Mouse (Mus musculus) CH12.LX (cell line): ENCODE results near the gene Fam196a. TPM values are rescaled to one million over a fixed set of nuclear protein-coding genes. Genes with fewer than 3 reads are reported as not detected.

Experiments used
- DNase-seq: peaks from one replicate; pipeline ENCODE4 v3.0.0-alpha.2; 2013; ENCODE audit errors: extremely low read depth
- H3K27ac ChIP-seq: 2 replicates; pipeline ENCODE4 v1.5.1; 2012; ENCODE audit warnings: low read depth, mild to moderate bottlenecking, control low read depth, moderate library complexity; ENCODE audit not compliant: insufficient read depth
- H3K27me3 ChIP-seq: replicated peaks from 2 replicates; pipeline ENCODE3; 2012; ENCODE audit warnings: inconsistent platforms
- H3K36me3 ChIP-seq, 2 experiments: replicated peaks in 1 of 2; 2 replicates each; pipeline versions ENCODE3 to v1.6.1; 2012; ENCODE audit warnings: inconsistent platforms in 1 of 2, low read length in 1 of 2, mild to moderate bottlenecking in 1 of 2, mixed read lengths in 1 of 2, moderate library complexity in 1 of 2; ENCODE audit not compliant: control insufficient read depth in 1 of 2, insufficient read depth in 1 of 2
- H3K4me1 ChIP-seq, 2 experiments: 2 replicates each; pipeline ENCODE4 v1.6.1; 2012; ENCODE audit warnings: inconsistent platforms in 1 of 2, moderate library complexity in 1 of 2; ENCODE audit not compliant: insufficient read depth in 2 of 2, control insufficient read depth in 1 of 2
- H3K4me2 ChIP-seq: 2 replicates; pipeline ENCODE4 v1.6.1; 2012; ENCODE audit warnings: low read depth, mild to moderate bottlenecking, control low read depth; ENCODE audit not compliant: poor library complexity, insufficient read depth, severe bottlenecking
- H3K4me3 ChIP-seq, 3 experiments: fragments of 150-350 bp in 1 of 3; sonication (generic) in 1 of 3; replicated peaks in 1 of 3; 2 replicates each; pipeline versions ENCODE3 to v1.5.1; 2011 to 2012; ENCODE audit warnings: low read depth in 2 of 3, low read length in 2 of 3, mild to moderate bottlenecking in 2 of 3, moderate library complexity in 2 of 3, control low read depth in 1 of 3, improper control_type of control experiment in 1 of 3, inconsistent platforms in 1 of 3, mixed read lengths in 1 of 3; ENCODE audit not compliant: poor library complexity in 1 of 3
- H3K79me2 ChIP-seq: replicated peaks from 2 replicates; pipeline ENCODE4 v1.6.1; 2012; ENCODE audit warnings: mild to moderate bottlenecking, moderate library complexity; ENCODE audit not compliant: control insufficient read depth, poor library complexity, insufficient read depth, severe bottlenecking; ENCODE audit errors: extremely low read depth
- H3K9ac ChIP-seq: 2 replicates; pipeline ENCODE4 v1.6.1; 2012; ENCODE audit warnings: low read depth, mild to moderate bottlenecking, control low read depth, moderate library complexity; ENCODE audit not compliant: insufficient read depth
- H3K9me3 ChIP-seq: replicated peaks from 2 replicates; pipeline ENCODE3; 2012; ENCODE audit warnings: low read length, inconsistent platforms, mixed read lengths
- BHLHE40 ChIP-seq: IDR thresholded peaks from 2 replicates; pipeline ENCODE4 v1.6.1; 2011; ENCODE audit warnings: mild to moderate bottlenecking, low read depth, low read length, improper control_type of control experiment
- CHD1 ChIP-seq: IDR thresholded peaks from 2 replicates; pipeline ENCODE4 v1.6.1; 2012; ENCODE audit warnings: low read depth, low read length, improper control_type of control experiment, inconsistent platforms
- CHD2 ChIP-seq: IDR thresholded peaks from 2 replicates; pipeline ENCODE4 v1.6.1; 2011; ENCODE audit warnings: low read length, improper control_type of control experiment
- CTCF ChIP-seq, 2 experiments: IDR thresholded peaks in 1 of 2; conservative IDR thresholded peaks in 1 of 2; 2 replicates each; pipeline ENCODE4 v1.5.1; 2011 to 2012; ENCODE audit warnings: low read depth in 2 of 2, low read length in 2 of 2, improper control_type of control experiment in 1 of 2, inconsistent platforms in 1 of 2, mild to moderate bottlenecking in 1 of 2, moderate library complexity in 1 of 2
- E2F4 ChIP-seq: IDR thresholded peaks from 2 replicates; pipeline ENCODE4 v1.6.1; 2011; ENCODE audit warnings: low read depth, low read length, improper control_type of control experiment; ENCODE audit not compliant: insufficient replicate concordance
- ETS1 ChIP-seq: conservative IDR thresholded peaks from 2 replicates; pipeline ENCODE4 v1.6.1; 2012; ENCODE audit warnings: low read depth, mild to moderate bottlenecking, inconsistent platforms, low read length, improper control_type of control experiment, moderate library complexity
- IRF4 ChIP-seq: IDR thresholded peaks from 2 replicates; pipeline ENCODE4 v1.6.1; 2014; ENCODE audit warnings: low read depth, mild to moderate bottlenecking, inconsistent platforms, low read length, improper control_type of control experiment
- KAT2A ChIP-seq: IDR thresholded peaks from 2 replicates; pipeline ENCODE4 v1.6.1; 2012; ENCODE audit warnings: low read length, improper control_type of control experiment, inconsistent platforms; ENCODE audit not compliant: insufficient replicate concordance
- MAFK ChIP-seq: IDR thresholded peaks from 2 replicates; pipeline ENCODE4 v1.6.1; 2011; ENCODE audit warnings: low read length, improper control_type of control experiment; ENCODE audit not compliant: insufficient replicate concordance
- MAX ChIP-seq: IDR thresholded peaks from 2 replicates; pipeline ENCODE4 v1.6.1; 2011; ENCODE audit warnings: low read length, improper control_type of control experiment
- MAZ ChIP-seq: IDR thresholded peaks from 2 replicates; pipeline ENCODE4 v1.6.1; 2012; ENCODE audit warnings: low read depth, mild to moderate bottlenecking, inconsistent platforms, low read length, improper control_type of control experiment, moderate library complexity
- MXI1 ChIP-seq: IDR thresholded peaks from 2 replicates; pipeline ENCODE4 v1.6.1; 2011; ENCODE audit warnings: mild to moderate bottlenecking, low read depth, low read length, improper control_type of control experiment
- NRF1 ChIP-seq: IDR thresholded peaks from 2 replicates; pipeline ENCODE4 v1.6.1; 2014; ENCODE audit warnings: low read depth, mild to moderate bottlenecking, inconsistent platforms, low read length, improper control_type of control experiment, moderate library complexity
- POLR2A ChIP-seq: IDR thresholded peaks from 2 replicates; pipeline ENCODE4 v1.6.1; 2011; ENCODE audit warnings: low read depth, mild to moderate bottlenecking, improper control_type of control experiment, low read length
- POLR2AphosphoS2 ChIP-seq: IDR thresholded peaks from 2 replicates; pipeline ENCODE4 v1.6.1; 2011; ENCODE audit warnings: low read depth, low read length, improper control_type of control experiment
- RAD21 ChIP-seq: IDR thresholded peaks from 2 replicates; pipeline ENCODE4 v1.6.1; 2011; ENCODE audit warnings: low read depth, mild to moderate bottlenecking, low read length, improper control_type of control experiment, moderate library complexity
- RCOR1 ChIP-seq: conservative IDR thresholded peaks from 2 replicates; pipeline ENCODE4 v1.6.1; 2012; ENCODE audit warnings: low read depth, mild to moderate bottlenecking, inconsistent platforms, low read length, improper control_type of control experiment
- SIN3A ChIP-seq: IDR thresholded peaks from 2 replicates; pipeline ENCODE4 v1.6.1; 2012; ENCODE audit warnings: low read length, improper control_type of control experiment, inconsistent platforms
- SMC3 ChIP-seq: IDR thresholded peaks from 2 replicates; pipeline ENCODE4 v1.6.1; 2011; ENCODE audit warnings: low read depth, low read length, improper control_type of control experiment
- TBP ChIP-seq: conservative IDR thresholded peaks from 2 replicates; pipeline ENCODE4 v1.6.1; 2011; ENCODE audit warnings: low read depth, low read length, improper control_type of control experiment
- USF1 ChIP-seq: IDR thresholded peaks from 2 replicates; pipeline ENCODE4 v1.6.1; 2014; ENCODE audit warnings: low read depth, mild to moderate bottlenecking, inconsistent platforms, low read length, improper control_type of control experiment
- USF2 ChIP-seq: conservative IDR thresholded peaks from 2 replicates; pipeline ENCODE4 v1.6.1; 2011; ENCODE audit warnings: low read depth, low read length, improper control_type of control experiment
- ZNF384 ChIP-seq: IDR thresholded peaks from 2 replicates; pipeline ENCODE4 v1.6.1; 2012; ENCODE audit warnings: low read depth, low read length, improper control_type of control experiment, inconsistent platforms
- dilution Hi-C: fragments of 300-500 bp; cut with MboI; formaldehyde crosslinking; loops from 2 replicates; pipeline ENCODE4 v1.14.3; 2020; ENCODE audit warnings: low sequenced_read_pairs; ENCODE audit not compliant: extremely low pct_unique_long_range_greater_than_20kb, extremely low pct_ligation_motif_present
- in situ Hi-C: fragments of 300-500 bp; cut with MboI; formaldehyde crosslinking; loops from 3 replicates; pipeline ENCODE4 v1.14.3; 2019; ENCODE audit warnings: low sequenced_read_pairs, low pct_ligation_motif_present, low pct_unique_long_range_greater_than_20kb, mixed read lengths
- polyA plus RNA-seq: library from polyadenylated mRNA; unstranded; fragments of >175 nt; gene quantifications from 2 replicates; pipeline ENCODE4 v1.2.1, GENCODE M21; 2012; ENCODE audit warnings: low read depth; ENCODE audit not compliant: insufficient read length
- total RNA-seq, 2 experiments: library from RNA; depleted of rRNA; stranded (reverse); fragments of 300-350 nt in 1 of 2; fragments of >200 nt in 1 of 2; gene quantifications; 2 replicates each; pipeline ENCODE4 v1.2.3; 2012 to 2014

Fam196a gene
- total and polyA plus RNA-seq, 3 experiments, result not detected

DNA sequence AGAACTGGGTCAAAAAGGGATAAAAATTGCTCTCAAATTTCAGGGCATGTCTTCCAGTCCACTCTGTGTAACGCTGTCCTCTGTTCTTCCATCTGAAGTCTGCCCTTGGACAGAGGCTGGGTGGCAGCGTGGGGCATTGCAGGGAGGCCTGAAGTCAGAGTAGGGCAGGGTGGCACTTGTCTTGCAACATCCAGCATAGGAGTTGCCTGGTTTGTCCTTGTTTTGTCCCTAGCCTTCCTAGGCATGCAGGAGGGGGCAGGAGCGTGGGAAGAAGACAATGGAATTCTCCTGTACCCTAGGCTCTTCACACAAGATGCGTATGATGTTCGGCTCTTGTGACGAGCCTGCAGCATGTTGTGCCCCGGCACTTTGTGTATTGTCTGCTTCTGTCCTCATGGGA lies 5.5 kb upstream of the Fam196a start:
- dilution Hi-C loops, result no loop called here

DNA sequence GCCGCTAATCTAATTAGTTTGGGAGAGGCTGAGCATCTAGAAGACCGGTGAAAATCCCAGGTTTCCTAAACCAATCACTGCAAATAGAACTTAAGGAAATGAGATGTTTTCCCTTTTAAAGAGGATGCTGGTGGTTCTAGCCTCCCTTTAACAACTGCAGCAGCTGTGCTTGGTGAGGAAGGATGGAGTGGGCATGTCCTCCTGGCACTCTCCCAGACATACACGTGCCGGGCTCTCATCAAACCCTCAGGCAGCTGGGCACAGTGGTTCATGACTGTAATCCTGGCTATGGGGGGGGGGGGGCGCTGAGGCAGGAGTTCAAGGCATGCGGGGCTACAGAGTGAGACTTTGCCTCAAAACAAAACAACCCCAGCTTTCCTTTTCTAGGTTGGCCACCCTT lies 4.8 kb upstream of the Fam196a start:
- DNase-seq, result no peak
- Histone ChIP-seq H3K9ac (no peak overlapping the region), H3K27me3 (no peaks in the 10 kb centered on the region), H3K36me3 (no peaks in the 10 kb centered on the region), H3K4me1 (no peaks in the 10 kb centered on the region), H3K9me3 (peaks cover 89% of the 10 kb centered on the region), H3K4me3 (no peak overlapping the region), H3K79me2 (no peaks in the 10 kb centered on the region), H3K27ac (no peak overlapping the region), H3K4me2 (no peak overlapping the region)
- in situ Hi-C loops (no loop called here), dilution Hi-C loops (no loop called here)
- TF ChIP-seq TBP (no peak), IRF4 (no peak), POLR2AphosphoS2 (no peak), CHD1 (no peak), RCOR1 (no peak), MAX (no peak), RAD21 (no peak)

More for the DNA sequence above, 5.5 kb upstream of the Fam196a start:
- DNase-seq, result no peak
- Histone ChIP-seq H3K36me3 (no peaks in the 10 kb centered on the region), H3K9ac (no peak overlapping the region), H3K4me3 (no peak overlapping the region), H3K27ac (no peak overlapping the region), H3K4me1 (no peaks in the 10 kb centered on the region), H3K27me3 (no peaks in the 10 kb centered on the region), H3K9me3 (peaks cover 86% of the 10 kb centered on the region), H3K4me2 (no peak overlapping the region), H3K79me2 (no peaks in the 10 kb centered on the region)
- in situ Hi-C loops, result no loop called here
- TF ChIP-seq IRF4 (no peak), USF2 (no peak), NRF1 (no peak), POLR2AphosphoS2 (no peak)

DNA sequence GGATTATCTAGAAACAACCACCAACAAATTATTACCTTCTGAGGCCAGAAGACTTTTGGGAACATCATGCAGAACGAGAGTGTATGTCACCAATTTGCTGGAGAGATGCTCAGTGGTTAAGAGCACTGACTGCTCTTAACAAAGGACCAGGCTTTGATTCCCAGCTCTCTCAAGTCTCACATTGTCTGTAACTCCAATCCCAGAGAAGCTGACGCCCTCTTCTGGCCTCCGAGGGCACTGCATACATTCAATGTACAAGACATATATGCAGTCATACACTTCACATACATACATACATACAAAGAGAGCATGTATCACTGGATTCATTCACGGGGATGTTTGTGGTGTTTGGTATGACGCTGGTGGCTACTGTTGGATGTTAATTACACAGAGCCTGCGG lies 3.7 kb upstream of the Fam196a start:
- in situ Hi-C loops, result no loop called here

More for the DNA sequence above, 3.7 kb upstream of the Fam196a start:
- Histone ChIP-seq H3K9ac (no peak overlapping the region), H3K27me3 (no peaks in the 10 kb centered on the region), H3K36me3 (no peaks in the 10 kb centered on the region), H3K27ac (no peak overlapping the region), H3K4me2 (no peak overlapping the region)
- no peak for DNase-seq
- no peak for TF ChIP-seq TBP
- no peak for TF ChIP-seq ZNF384
- TF ChIP-seq MXI1, result no peak
- no peak for TF ChIP-seq E2F4
- no peak for TF ChIP-seq CTCF (conservative IDR thresholded peaks at IDR 0.05 in 1 of 2, IDR thresholded peaks at IDR 0.05 in 1 of 2; ENCODE audit: low read depth in 2 of 2, low read length in 2 of 2)
- TF ChIP-seq MAZ, result no peak
- no peak for TF ChIP-seq BHLHE40
- TF ChIP-seq ETS1, result no peak
- no peak for TF ChIP-seq RCOR1
- TF ChIP-seq USF1, result no peak
- no peak for TF ChIP-seq MAX
- no peak for TF ChIP-seq NRF1
- no peak for TF ChIP-seq MAFK
- TF ChIP-seq SMC3, result no peak
- no peak for TF ChIP-seq RAD21
- no peak for TF ChIP-seq CHD2
- no peak for TF ChIP-seq KAT2A
- TF ChIP-seq POLR2A, result no peak
- TF ChIP-seq SIN3A, result no peak
- TF ChIP-seq, all 38 proteins: peak for 0
- no peak overlapping the region for H3K4me3 ChIP-seq
- no peaks in the 10 kb centered on the region for H3K4me1 ChIP-seq
- dilution Hi-C loops, result no loop called here
- H3K79me2 ChIP-seq, result no peaks in the 10 kb centered on the region
- peaks cover 88% of the 10 kb centered on the region for H3K9me3 ChIP-seq
